Mouse (Mus musculus): ENCODE measurements around the gene Fam234b. TPM values are rescaled to one million over a fixed set of nuclear protein-coding genes. Genes with fewer than 3 reads are reported as not detected.

The Fam234b gene
- polyA plus RNA-seq, 1 experiment: 6.3 TPM

GRCm38 (mm10) chr6:135251849-135252727, 54.3 kb downstream of the Fam234b start:
- Histone ChIP-seq H3ac (ENCODE audit: control insufficient read depth, insufficient read length) (no peak overlapping the region), H3K27me3 (ENCODE audit: control insufficient read depth, insufficient read depth, insufficient read length) (no peaks in the 10 kb centered on the region), H3K79me2 (ENCODE audit: control insufficient read depth, insufficient read depth) (no peaks in the 10 kb centered on the region), H3K4me3 (no peak overlapping the region), H3K4me2 (ENCODE audit: low read depth) (peak overlapping the region; percentile 62), H3K36me3 (ENCODE audit: control insufficient read depth, insufficient read depth) (no peaks in the 10 kb centered on the region)
- TF ChIP-seq SRF (IDR thresholded peaks at IDR 0.05; ENCODE audit: control insufficient read depth, insufficient read length, low read depth) (no peak), POLR2AphosphoS2 (IDR thresholded peaks at IDR 0.05; ENCODE audit: insufficient read length, low read depth) (no peak), MAX (IDR thresholded peaks at IDR 0.05; ENCODE audit: low read depth) (no peak), CEBPB (IDR thresholded peaks at IDR 0.05; ENCODE audit: insufficient read depth, poor library complexity, severe bottlenecking) (peak; percentile 49; the same call in 1 of the 2 replicates), USF1 (IDR thresholded peaks at IDR 0.05; ENCODE audit: low read depth) (peak; percentile 6), TCF12 (IDR thresholded peaks at IDR 0.05; ENCODE audit: insufficient read depth, poor library complexity, severe bottlenecking) (no peak)

DNA sequence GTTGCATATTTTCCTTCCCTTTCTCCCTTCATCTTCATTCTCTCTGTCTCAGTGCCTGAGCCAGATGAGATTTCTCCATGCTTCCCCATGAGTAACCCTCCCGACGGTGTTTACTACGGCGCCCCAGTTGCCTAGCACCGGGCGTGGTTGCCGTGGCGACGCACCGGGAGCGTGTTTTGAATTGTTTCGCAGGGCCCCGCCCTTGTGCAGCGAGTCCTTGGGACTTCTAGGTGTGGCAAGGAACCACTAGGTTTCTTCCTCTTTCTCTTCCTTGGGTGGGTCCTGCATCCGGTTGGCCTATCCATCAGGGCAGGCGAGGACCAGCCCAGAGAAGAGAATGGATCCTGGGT, 54.9 kb downstream of the Fam234b start:
- TF ChIP-seq POLR2A (IDR thresholded peaks at IDR 0.05; ENCODE audit: insufficient read length, low read depth): no peak
- no peak for TF ChIP-seq MAX (IDR thresholded peaks at IDR 0.05; ENCODE audit: low read depth)
- no peak for TF ChIP-seq REST (IDR thresholded peaks at IDR 0.05; ENCODE audit: insufficient read depth, insufficient read length)
- no peak for TF ChIP-seq USF1 (IDR thresholded peaks at IDR 0.05; ENCODE audit: low read depth)
- no peak for TF ChIP-seq POLR2AphosphoS2 (IDR thresholded peaks at IDR 0.05; ENCODE audit: insufficient read length, low read depth)
- no peak for TF ChIP-seq TCF3 (IDR thresholded peaks at IDR 0.05; ENCODE audit: insufficient read length, low read depth)
- TF ChIP-seq MYOG (IDR thresholded peaks at IDR 0.05; ENCODE audit: control insufficient read depth in 1 of 3, insufficient read depth in 1 of 3, insufficient read length in 2 of 3, low read depth in 2 of 3): no peak
- no peak for TF ChIP-seq E2F4 (IDR thresholded peaks at IDR 0.05; ENCODE audit: insufficient read depth)
- TF ChIP-seq TCF12 (IDR thresholded peaks at IDR 0.05; ENCODE audit: insufficient read depth, poor library complexity, severe bottlenecking): no peak
- no peak for TF ChIP-seq SRF (IDR thresholded peaks at IDR 0.05; ENCODE audit: control insufficient read depth, insufficient read length, low read depth)
- TF ChIP-seq MYOD1 (IDR thresholded peaks at IDR 0.05; ENCODE audit: control insufficient read depth in 1 of 3, insufficient read length in 2 of 3, low read depth in 2 of 3): no peak
- no peak for TF ChIP-seq CEBPB (IDR thresholded peaks at IDR 0.05; ENCODE audit: insufficient read depth, poor library complexity, severe bottlenecking)
- Histone ChIP-seq H3K27me3 (ENCODE audit: control insufficient read depth, insufficient read depth, insufficient read length) (no peaks in the 10 kb centered on the region), H3K4me3 (no peak overlapping the region), H3K4me2 (ENCODE audit: low read depth) (peak overlapping the region; percentile 62), H3ac (ENCODE audit: control insufficient read depth, insufficient read length) (no peak overlapping the region), H3K36me3 (ENCODE audit: control insufficient read depth, insufficient read depth) (no peaks in the 10 kb centered on the region), H3K79me2 (ENCODE audit: control insufficient read depth, insufficient read depth) (no peaks in the 10 kb centered on the region)

GRCm38 (mm10) chr6:135254153-135254552, 56.4 kb downstream of the Fam234b start, which contains the start of gene Gsg1:
TSS of gene Gsg1 (minus strand) at chr6:135254351.
- TF ChIP-seq POLR2AphosphoS2 (IDR thresholded peaks at IDR 0.05; ENCODE audit: insufficient read length, low read depth) (no peak), USF1 (IDR thresholded peaks at IDR 0.05; ENCODE audit: low read depth) (no peak), TCF3 (IDR thresholded peaks at IDR 0.05; ENCODE audit: insufficient read length, low read depth) (no peak), POLR2A (IDR thresholded peaks at IDR 0.05; ENCODE audit: insufficient read length, low read depth) (no peak), E2F4 (IDR thresholded peaks at IDR 0.05; ENCODE audit: insufficient read depth) (no peak), SRF (IDR thresholded peaks at IDR 0.05; ENCODE audit: control insufficient read depth, insufficient read length, low read depth) (no peak), TCF12 (IDR thresholded peaks at IDR 0.05; ENCODE audit: insufficient read depth, poor library complexity, severe bottlenecking) (no peak), MYOG (IDR thresholded peaks at IDR 0.05; ENCODE audit: control insufficient read depth in 1 of 3, insufficient read depth in 1 of 3, insufficient read length in 2 of 3, low read depth in 2 of 3) (no peak), MAX (IDR thresholded peaks at IDR 0.05; ENCODE audit: low read depth) (no peak), MYOD1 (IDR thresholded peaks at IDR 0.05; ENCODE audit: control insufficient read depth in 1 of 3, insufficient read length in 2 of 3, low read depth in 2 of 3) (no peak), CEBPB (IDR thresholded peaks at IDR 0.05; ENCODE audit: insufficient read depth, poor library complexity, severe bottlenecking) (no peak), REST (IDR thresholded peaks at IDR 0.05; ENCODE audit: insufficient read depth, insufficient read length) (no peak)
- peak within 1 kb of the TSS; percentile 62 for H3K4me2 ChIP-seq (ENCODE audit: low read depth)
- H3K27me3 ChIP-seq (ENCODE audit: control insufficient read depth, insufficient read depth, insufficient read length): no peaks in the 10 kb centered on the region

GRCm38 (mm10) chr6:135260435-135260834, 62.7 kb downstream of the Fam234b start:
- no peak overlapping the region for H3ac ChIP-seq (ENCODE audit: control insufficient read depth, insufficient read length)
- no peak overlapping the region for H3K4me3 ChIP-seq
- no peaks in the 10 kb centered on the region for H3K27me3 ChIP-seq (ENCODE audit: control insufficient read depth, insufficient read depth, insufficient read length)
- H3K79me2 ChIP-seq (ENCODE audit: control insufficient read depth, insufficient read depth): no peaks in the 10 kb centered on the region
- H3K4me2 ChIP-seq (ENCODE audit: low read depth): no peak overlapping the region
- no peak for TF ChIP-seq MYOG (IDR thresholded peaks at IDR 0.05; ENCODE audit: control insufficient read depth in 1 of 3, insufficient read depth in 1 of 3, insufficient read length in 2 of 3, low read depth in 2 of 3)
- H3K36me3 ChIP-seq (ENCODE audit: control insufficient read depth, insufficient read depth): no peaks in the 10 kb centered on the region

More at GRCm38 (mm10) chr6:135254153-135254552, 56.4 kb downstream of the Fam234b start, which contains the start of gene Gsg1:
- H3K4me3 ChIP-seq: no peak within 1 kb of the TSS
- H3ac ChIP-seq (ENCODE audit: control insufficient read depth, insufficient read length): no peak within 1 kb of the TSS
- H3K36me3 ChIP-seq (ENCODE audit: control insufficient read depth, insufficient read depth): no peaks in the 10 kb centered on the region
- no peaks in the 10 kb centered on the region for H3K79me2 ChIP-seq (ENCODE audit: control insufficient read depth, insufficient read depth)

DNA sequence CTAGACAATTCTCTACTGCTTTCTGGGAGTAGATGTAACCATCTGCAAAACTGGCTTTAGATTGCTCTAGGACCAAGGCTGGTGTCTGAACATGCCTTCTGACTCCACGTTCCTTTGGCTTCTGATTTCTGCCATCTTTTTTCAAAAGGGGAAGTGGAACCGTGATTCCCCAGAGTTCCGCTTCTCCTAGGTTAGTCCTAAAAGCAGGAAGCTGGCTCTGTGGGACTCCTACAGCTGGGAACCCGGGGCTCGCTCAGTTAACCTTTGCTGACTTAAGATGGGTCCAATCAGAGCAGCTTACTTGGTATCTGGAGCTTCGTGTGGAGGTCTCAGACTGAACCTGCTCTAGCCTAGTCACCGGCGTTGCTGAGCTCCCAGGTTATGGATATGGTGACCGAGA, 63.3 kb downstream of the Fam234b start:
- TF ChIP-seq TCF12 (IDR thresholded peaks at IDR 0.05; ENCODE audit: insufficient read depth, poor library complexity, severe bottlenecking) (no peak), TCF3 (IDR thresholded peaks at IDR 0.05; ENCODE audit: insufficient read length, low read depth) (no peak), SRF (IDR thresholded peaks at IDR 0.05; ENCODE audit: control insufficient read depth, insufficient read length, low read depth) (no peak), E2F4 (IDR thresholded peaks at IDR 0.05; ENCODE audit: insufficient read depth) (no peak), MAX (IDR thresholded peaks at IDR 0.05; ENCODE audit: low read depth) (no peak), MYOG (IDR thresholded peaks at IDR 0.05; ENCODE audit: control insufficient read depth in 1 of 3, insufficient read depth in 1 of 3, insufficient read length in 2 of 3, low read depth in 2 of 3) (no peak)
- Histone ChIP-seq H3K27me3 (ENCODE audit: control insufficient read depth, insufficient read depth, insufficient read length) (no peaks in the 10 kb centered on the region), H3ac (ENCODE audit: control insufficient read depth, insufficient read length) (no peak overlapping the region), H3K4me2 (ENCODE audit: low read depth) (no peak overlapping the region), H3K36me3 (ENCODE audit: control insufficient read depth, insufficient read depth) (no peaks in the 10 kb centered on the region), H3K4me3 (no peak overlapping the region), H3K79me2 (ENCODE audit: control insufficient read depth, insufficient read depth) (no peaks in the 10 kb centered on the region)

All from myocyte (in vitro differentiated cells).